Mouse (Mus musculus): ENCODE measurements around the gene Atp2a1.

DNA sequence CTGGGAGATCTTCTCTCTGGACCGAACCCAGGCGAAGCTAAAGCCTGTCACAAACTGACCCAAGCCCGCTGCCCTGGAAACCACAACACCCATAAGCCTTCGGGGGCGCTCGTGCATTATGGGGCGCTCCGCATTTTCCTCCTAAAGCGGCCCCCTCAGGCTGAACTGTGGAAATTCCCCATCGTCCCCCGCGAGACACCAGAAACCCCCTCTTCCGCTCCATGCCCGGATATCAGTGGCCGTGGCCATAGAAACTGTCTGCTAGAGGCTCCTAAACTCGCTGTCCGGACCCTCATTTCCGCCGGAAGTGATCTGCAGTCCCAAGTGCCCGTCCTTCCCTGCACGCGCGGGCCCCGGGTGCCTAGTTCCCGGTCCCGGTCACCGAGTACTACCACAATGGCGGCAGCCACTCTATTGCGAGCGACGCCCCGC lies 24.2 kb upstream of the Atp2a1 start, which contains the start of gene Tufm:
- TF ChIP-seq POLR2A (IDR thresholded peaks at IDR 0.05; ENCODE audit: borderline replicate concordance, extremely low read depth, low read depth, low read length) (peak; percentile 10; the same call in 1 of the 2 replicates), CTCF (IDR thresholded peaks at IDR 0.05; ENCODE audit: insufficient read depth, low read length) (no peak)

Data from lung, adult 2 months (tissue).